In the genomic region with DNA sequence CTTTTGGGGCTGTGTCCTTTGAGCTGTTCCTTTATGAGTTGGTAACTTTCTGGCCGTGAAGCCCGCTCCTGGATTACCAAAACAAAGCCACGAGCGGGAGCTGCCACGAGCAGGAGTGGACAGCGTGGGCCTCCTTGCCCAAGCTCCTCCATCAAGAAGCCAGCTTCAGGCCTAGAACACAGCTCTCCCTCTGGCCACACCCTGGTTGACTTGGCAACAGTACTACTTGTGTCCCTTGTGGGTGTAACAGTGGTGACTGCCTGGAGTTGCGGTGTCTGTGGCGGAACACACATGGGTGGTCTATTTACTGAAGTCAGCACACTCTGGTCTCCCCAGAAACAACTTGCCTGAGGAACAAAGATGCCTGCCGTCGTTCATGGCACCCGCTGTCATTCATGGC, we compare ENCODE assay signal across 11 mouse cellular contexts.
A peak's percentile ranks its signal among the peaks of the same experiment; 100 is the strongest.
DNase-seq lines count a peak whose midpoint lies in the region; ATAC-seq and TF ChIP-seq lines count a peak whose summit lies in the region.
"Had no signal": no experiment of that assay in that cellular context is flagged by ENCODE, and none has a peak within 500 bp of the region (broad histone marks: within the 10 kb centered on the region; RNA-seq: fewer than 3 reads in every experiment).

No protein-coding gene starts in this region.

- TF ChIP-seq CTCF in kidney, adult 2 months (conservative IDR thresholded peaks at IDR 0.05; ENCODE audit: insufficient read depth, insufficient read length, low read depth, low read length) = no peak

- H3K9me3 ChIP-seq in kidney, embryonic 16.5 days (ENCODE audit: low read length) = peaks cover 4% of the 10 kb centered on the region; the same call in 1 of the 2 replicates
- no peaks in the 10 kb centered on the region for H3K9me3 ChIP-seq in embryonic facial prominence, embryonic 13.5 days
- no peaks in the 10 kb centered on the region for H3K9me3 ChIP-seq in heart, embryonic 11.5 days (replicated peaks; ENCODE audit: control insufficient read depth, low read length)
- H3K9me3 ChIP-seq in limb, embryonic 15.5 days = no peaks in the 10 kb centered on the region
- no peaks in the 10 kb centered on the region for H3K9me3 ChIP-seq in forebrain, embryonic 16.5 days (ENCODE audit: control insufficient read depth, low read length)
- H3K9me3 ChIP-seq: neural tube, embryonic 12.5 days had no signal

- no peak overlapping the region for H3K4me2 ChIP-seq in kidney, embryonic 16.5 days (replicated peaks; ENCODE audit: low read depth, low read length)
- H3K4me2 ChIP-seq in embryonic facial prominence, embryonic 13.5 days = no peak overlapping the region
- no peak overlapping the region for H3K4me2 ChIP-seq in heart, embryonic 11.5 days
- H3K4me2 ChIP-seq in limb, embryonic 15.5 days = no peak overlapping the region
- H3K4me2 ChIP-seq in forebrain, embryonic 16.5 days (ENCODE audit: low read length) = no peak overlapping the region
- H3K4me2 ChIP-seq: neural tube, embryonic 12.5 days had no signal

- intact Hi-C loops in left cerebral cortex, postnatal 10 days (cut with DNase I) = no loop called here

- no peak for DNase-seq in kidney, adult 2 months
- DNase-seq in left cerebral cortex, postnatal 10 days (ENCODE audit: extremely low spot score in 1 of 2, low spot score in 2 of 2) = no peak
- DNase-seq in urinary bladder, postnatal 14 days (ENCODE audit: low spot score) = no peak
- DNase-seq: cerebellum, postnatal 10 days had no signal

- peaks cover 20% of the 10 kb centered on the region for H3K4me1 ChIP-seq in kidney, embryonic 16.5 days (ENCODE audit: insufficient read depth, low read length)
- H3K4me1 ChIP-seq in kidney, adult 2 months (ENCODE audit: control insufficient read depth, insufficient read depth, low read length) = peaks cover 2% of the 10 kb centered on the region; the same call in 1 of the 2 replicates
- H3K4me1 ChIP-seq in embryonic facial prominence, embryonic 13.5 days = peaks cover 25% of the 10 kb centered on the region
- H3K4me1 ChIP-seq in heart, embryonic 11.5 days (ENCODE audit: control insufficient read depth, insufficient read depth, low read length) = peaks cover 18% of the 10 kb centered on the region
- H3K4me1 ChIP-seq in limb, embryonic 15.5 days = peaks cover 19% of the 10 kb centered on the region
- H3K4me1 ChIP-seq in forebrain, embryonic 16.5 days (replicated peaks; ENCODE audit: control insufficient read depth, insufficient read depth, low read length) = no peaks in the 10 kb centered on the region; the same call in 1 of the 2 replicates

- peak overlapping the region; percentile 83 for H3K27ac ChIP-seq in kidney, embryonic 16.5 days (ENCODE audit: low read length)
- no peak overlapping the region for H3K27ac ChIP-seq in kidney, adult 2 months (ENCODE audit: insufficient read depth, low read depth, low read length)
- H3K27ac ChIP-seq in embryonic facial prominence, embryonic 13.5 days = peak overlapping the region; percentile 28; the same call in 1 of the 2 replicates
- peak overlapping the region; percentile 65 for H3K27ac ChIP-seq in heart, embryonic 11.5 days (ENCODE audit: low read depth, low read length)
- 0 out of 2 replicates have a peak overlapping the region, but pooled peaks have one; percentile 60 for H3K27ac ChIP-seq in limb, embryonic 15.5 days
- H3K27ac ChIP-seq in forebrain, embryonic 16.5 days (ENCODE audit: low read length) = no peak overlapping the region
- H3K27ac ChIP-seq: neural tube, embryonic 12.5 days had no signal

- no peaks in the 10 kb centered on the region for H3K36me3 ChIP-seq in kidney, embryonic 16.5 days (ENCODE audit: insufficient read depth, low read length)
- no peaks in the 10 kb centered on the region for H3K36me3 ChIP-seq in kidney, adult 2 months (ENCODE audit: control insufficient read depth, insufficient read depth, low read length)
- H3K36me3 ChIP-seq in embryonic facial prominence, embryonic 13.5 days = no peaks in the 10 kb centered on the region
- no peaks in the 10 kb centered on the region for H3K36me3 ChIP-seq in heart, embryonic 11.5 days (ENCODE audit: control insufficient read depth, insufficient read depth, low read length)
- no peaks in the 10 kb centered on the region for H3K36me3 ChIP-seq in limb, embryonic 15.5 days
- H3K36me3 ChIP-seq in forebrain, embryonic 16.5 days (ENCODE audit: control insufficient read depth, insufficient read depth) = no peaks in the 10 kb centered on the region
- H3K36me3 ChIP-seq: neural tube, embryonic 12.5 days had no signal

- no peak for ATAC-seq in kidney, embryonic 16.5 days (ENCODE audit: low FRiP score, low TSS enrichment)
- ATAC-seq in embryonic facial prominence, embryonic 13.5 days (ENCODE audit: insufficient number of reproducible peaks, insufficient read depth, low FRiP score, low TSS enrichment, low read depth) = no peak
- ATAC-seq in heart, embryonic 11.5 days (replicated peaks; ENCODE audit: insufficient number of reproducible peaks, low FRiP score, low TSS enrichment) = no peak
- no peak for ATAC-seq in limb, embryonic 15.5 days (ENCODE audit: insufficient number of reproducible peaks, low FRiP score, low TSS enrichment, low read depth)
- no peak for ATAC-seq in forebrain, embryonic 16.5 days

- TF ChIP-seq POLR2A in kidney, adult 2 months (IDR thresholded peaks at IDR 0.05; ENCODE audit: low read depth, low read length) = no peak

- 64% methylated on average over 11 of the region's 11 CpGs for WGBS in kidney, embryonic 16.5 days
- 81% methylated on average over 11 of the region's 11 CpGs for whole genome bisulfite sequencing in kidney, adult 2 months
- WGBS in embryonic facial prominence, embryonic 13.5 days = 78% methylated on average over 11 of the region's 11 CpGs
- 78% methylated on average over 11 of the region's 11 CpGs for WGBS in heart, embryonic 11.5 days (ENCODE audit: insufficient replicate concordance)
- 64% methylated on average over 11 of the region's 11 CpGs for WGBS in limb, embryonic 15.5 days
- 76% methylated on average over 11 of the region's 11 CpGs for WGBS in forebrain, embryonic 16.5 days

- H3K27me3 ChIP-seq in kidney, embryonic 16.5 days (ENCODE audit: insufficient read depth, low read length) = no peaks in the 10 kb centered on the region
- no peaks in the 10 kb centered on the region for H3K27me3 ChIP-seq in kidney, adult 2 months (replicated peaks; ENCODE audit: control insufficient read depth, insufficient read depth, low read length)
- H3K27me3 ChIP-seq in embryonic facial prominence, embryonic 13.5 days = no peaks in the 10 kb centered on the region
- no peaks in the 10 kb centered on the region for H3K27me3 ChIP-seq in heart, embryonic 11.5 days (ENCODE audit: control insufficient read depth, insufficient read depth, low read length)
- no peaks in the 10 kb centered on the region for H3K27me3 ChIP-seq in limb, embryonic 15.5 days
- H3K27me3 ChIP-seq in forebrain, embryonic 16.5 days (replicated peaks; ENCODE audit: control insufficient read depth, insufficient read depth, low read length) = no peaks in the 10 kb centered on the region
- H3K27me3 ChIP-seq: neural tube, embryonic 12.5 days had no signal

- no peak overlapping the region for H3K9ac ChIP-seq in kidney, embryonic 16.5 days (replicated peaks; ENCODE audit: low read length)
- H3K9ac ChIP-seq in embryonic facial prominence, embryonic 13.5 days = no peak overlapping the region
- H3K9ac ChIP-seq in heart, embryonic 11.5 days (ENCODE audit: low read depth, low read length) = no peak overlapping the region
- no peak overlapping the region for H3K9ac ChIP-seq in limb, embryonic 15.5 days
- H3K9ac ChIP-seq in forebrain, embryonic 16.5 days (replicated peaks; ENCODE audit: low read depth, low read length) = no peak overlapping the region
- H3K9ac ChIP-seq: neural tube, embryonic 12.5 days had no signal

- no peak overlapping the region for H3K4me3 ChIP-seq in kidney, embryonic 16.5 days (ENCODE audit: low read length)
- no peak overlapping the region for H3K4me3 ChIP-seq in kidney, adult 2 months (ENCODE audit: insufficient read depth, low read depth, low read length)
- H3K4me3 ChIP-seq in embryonic facial prominence, embryonic 13.5 days = no peak overlapping the region
- no peak overlapping the region for H3K4me3 ChIP-seq in heart, embryonic 11.5 days (ENCODE audit: low read depth, low read length)
- H3K4me3 ChIP-seq in limb, embryonic 15.5 days = no peak overlapping the region
- no peak overlapping the region for H3K4me3 ChIP-seq in forebrain, embryonic 16.5 days (replicated peaks; ENCODE audit: low read length)
- H3K4me3 ChIP-seq: megakaryocyte, embryonic 14.5 days; neural tube, embryonic 12.5 days had no signal

Comparison
In these comparisons a context has a peak if more than half of its experiments do, and no peak if none do; other contexts are left out.
1. H3K27ac ChIP-seq: peak in kidney, embryonic 16.5 days (single experiment), embryonic facial prominence, embryonic 13.5 days (single experiment), heart, embryonic 11.5 days (single experiment) and limb, embryonic 15.5 days (single experiment); none in kidney, adult 2 months (single experiment) and forebrain, embryonic 16.5 days (single experiment).